Mouse (Mus musculus): ENCODE results near the gene Wdr11. TPM values are rescaled to one million over a fixed set of nuclear protein-coding genes. Genes with fewer than 3 reads are reported as not detected.
A peak's percentile ranks its signal among the peaks of the same experiment; 100 is the strongest.

The Wdr11 gene
- polyA plus RNA-seq, 1 experiment from 2014 or later: 49.2 TPM

DNA sequence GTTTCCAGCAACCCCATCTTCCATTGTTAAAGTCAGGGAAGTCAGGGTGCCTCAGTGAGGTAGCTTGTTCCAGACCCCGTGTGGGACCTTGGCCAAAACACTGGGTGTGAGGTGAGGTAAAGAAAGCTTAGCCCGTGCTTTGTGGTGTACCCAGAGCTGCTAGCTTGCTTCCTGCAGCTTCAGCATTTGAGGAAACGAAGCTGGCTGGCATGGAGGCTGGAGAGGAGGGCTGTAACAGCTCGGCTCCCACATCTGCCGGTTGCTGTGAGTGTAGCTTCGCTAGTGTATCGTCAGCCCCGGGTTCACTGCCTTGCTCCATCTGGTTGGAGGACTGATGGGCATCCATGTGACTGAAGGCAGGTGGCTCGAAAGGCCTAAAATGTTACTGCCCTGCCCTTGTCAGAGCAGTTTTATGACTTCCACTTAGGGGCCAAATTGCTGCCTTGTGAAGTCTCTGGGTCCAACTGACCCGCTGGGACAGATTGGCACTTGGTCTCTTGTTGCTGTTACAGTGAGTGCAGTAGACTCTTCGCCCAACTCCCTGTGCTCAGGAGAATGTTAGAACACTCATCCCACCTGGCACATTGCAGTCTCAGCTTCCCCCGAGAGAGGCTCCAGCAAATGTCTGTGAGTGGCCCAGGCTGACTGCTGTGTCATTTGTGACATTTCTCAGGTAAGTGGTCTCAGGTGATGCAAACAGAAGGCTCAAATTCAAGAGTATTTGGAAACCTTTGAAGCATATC, 44.4 kb downstream of the Wdr11 start:
- Histone ChIP-seq H3K27me3 (no peaks in the 10 kb centered on the region), H3K4me1 (peaks cover 15% of the 10 kb centered on the region; the same call in 1 of the 2 replicates), H3K4me3 (no peak overlapping the region), H3K36me3 (peaks cover 51% of the 10 kb centered on the region), H3K27ac (no peak overlapping the region), H3K9ac (no peak overlapping the region), H3K9me3 (no peaks in the 10 kb centered on the region), H3K4me2 (replicated peaks) (no peak overlapping the region)
- no peak for ATAC-seq (ENCODE audit: insufficient number of reproducible peaks, insufficient read depth, low FRiP score, low TSS enrichment)
- 85% methylated on average over 12 of the region's 12 CpGs for WGBS

DNA sequence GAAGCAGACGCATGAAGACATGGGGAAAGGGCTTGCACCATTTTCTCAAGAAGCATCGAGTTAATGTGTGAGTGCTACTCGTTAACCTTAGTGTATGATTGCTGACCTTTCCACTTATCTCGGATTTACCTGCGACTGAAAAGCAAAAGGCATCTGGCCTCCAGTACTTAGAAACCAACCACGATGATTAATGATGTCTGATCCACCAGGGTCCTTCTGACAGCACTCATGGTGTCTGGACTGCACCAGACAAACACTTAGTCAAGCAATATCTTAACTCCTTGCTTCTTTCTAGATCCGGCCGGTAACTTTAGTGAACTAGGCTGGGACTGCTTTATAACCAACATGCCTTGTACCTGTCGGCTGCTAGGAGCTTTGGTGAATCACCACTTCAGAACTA, 45.3 kb downstream of the Wdr11 start:
- H3K9ac ChIP-seq: no peak overlapping the region
- H3K4me2 ChIP-seq (replicated peaks): no peak overlapping the region
- H3K27me3 ChIP-seq: no peaks in the 10 kb centered on the region
- no peak overlapping the region for H3K27ac ChIP-seq
- peaks cover 42% of the 10 kb centered on the region for H3K36me3 ChIP-seq
- no peaks in the 10 kb centered on the region for H3K9me3 ChIP-seq
- WGBS: 62% methylated on average over 9 of the region's 9 CpGs
- no peak overlapping the region for H3K4me3 ChIP-seq
- ATAC-seq (ENCODE audit: insufficient number of reproducible peaks, insufficient read depth, low FRiP score, low TSS enrichment): no peak
- peaks cover 15% of the 10 kb centered on the region; the same call in 1 of the 2 replicates for H3K4me1 ChIP-seq

DNA sequence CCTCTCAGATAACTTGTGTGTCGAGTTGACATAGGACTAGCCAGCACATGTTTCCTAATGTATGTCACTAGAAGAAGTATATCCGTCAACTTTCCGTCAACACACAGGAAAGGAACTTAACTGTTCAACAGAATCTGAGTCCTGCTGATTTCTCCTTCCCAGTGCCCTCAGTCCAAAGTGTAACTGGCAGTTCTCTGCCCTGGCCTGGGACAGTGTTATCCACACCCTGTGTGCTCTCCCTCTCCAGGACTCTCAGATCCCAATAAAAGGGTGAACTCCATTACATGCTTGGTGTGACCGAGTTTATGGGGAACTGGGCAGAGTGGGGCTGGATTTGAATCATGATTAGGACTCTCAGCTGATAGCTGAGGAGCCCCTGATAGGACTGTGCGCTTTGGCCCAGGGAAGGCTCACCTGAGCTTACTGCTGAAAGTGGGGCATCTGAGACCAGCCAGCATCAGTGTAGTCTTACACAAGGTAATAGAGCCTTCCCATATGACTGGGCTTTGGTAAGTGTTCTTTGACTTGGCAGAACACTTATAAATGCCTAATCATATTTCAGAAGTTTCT, 46.3 kb downstream of the Wdr11 start:
- no peaks in the 10 kb centered on the region for H3K27me3 ChIP-seq
- H3K4me2 ChIP-seq (replicated peaks): no peak overlapping the region
- no peak overlapping the region for H3K4me3 ChIP-seq
- H3K9ac ChIP-seq: no peak overlapping the region
- H3K9me3 ChIP-seq: no peaks in the 10 kb centered on the region
- peaks cover 15% of the 10 kb centered on the region; the same call in 1 of the 2 replicates for H3K4me1 ChIP-seq
- H3K27ac ChIP-seq: no peak overlapping the region
- ATAC-seq (ENCODE audit: insufficient number of reproducible peaks, insufficient read depth, low FRiP score, low TSS enrichment): no peak
- 91% methylated on average over 5 of the region's 5 CpGs for WGBS
- H3K36me3 ChIP-seq: peaks cover 33% of the 10 kb centered on the region

DNA sequence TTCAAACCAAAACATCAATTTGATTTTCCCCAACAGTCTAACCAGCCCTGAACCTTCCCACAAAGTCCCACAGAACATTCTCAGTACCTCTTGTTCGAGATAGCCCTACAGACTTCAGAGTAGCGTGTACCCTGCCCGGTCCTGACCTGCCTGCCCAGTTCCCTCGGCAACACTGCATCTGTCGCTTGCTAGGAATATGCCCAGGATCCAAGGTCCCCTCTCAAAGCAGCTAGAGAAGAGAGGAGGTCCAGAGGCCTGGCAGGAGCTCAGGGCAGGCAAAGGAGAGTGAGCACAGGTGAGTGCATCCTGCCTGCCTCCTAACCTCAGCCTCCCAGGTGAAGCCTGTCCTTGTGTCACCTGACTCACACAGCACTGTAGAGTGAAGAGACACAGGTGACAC, 47.3 kb downstream of the Wdr11 start:
- Histone ChIP-seq H3K27me3 (no peaks in the 10 kb centered on the region), H3K4me1 (peaks cover 15% of the 10 kb centered on the region; the same call in 1 of the 2 replicates), H3K9ac (no peak overlapping the region), H3K27ac (0 out of 2 replicates have a peak overlapping the region, but pooled peaks have one; percentile 58), H3K4me2 (replicated peaks) (no peak overlapping the region), H3K4me3 (no peak overlapping the region), H3K36me3 (peaks cover 23% of the 10 kb centered on the region), H3K9me3 (no peaks in the 10 kb centered on the region)
- ATAC-seq (ENCODE audit: insufficient number of reproducible peaks, insufficient read depth, low FRiP score, low TSS enrichment): no peak
- WGBS: 95% methylated on average over 5 of the region's 5 CpGs

GRCm38 (mm10) chr7:129639833-129640232, 48.2 kb downstream of the Wdr11 start:
- no peak overlapping the region for H3K4me2 ChIP-seq (replicated peaks)
- H3K36me3 ChIP-seq: peaks cover 16% of the 10 kb centered on the region
- no peaks in the 10 kb centered on the region for H3K9me3 ChIP-seq
- H3K4me1 ChIP-seq: peaks cover 15% of the 10 kb centered on the region; the same call in 1 of the 2 replicates
- H3K27ac ChIP-seq: peak overlapping the region; percentile 58; the same call in 1 of the 2 replicates
- H3K4me3 ChIP-seq: no peak overlapping the region
- H3K9ac ChIP-seq: no peak overlapping the region
- no peaks in the 10 kb centered on the region for H3K27me3 ChIP-seq
- no peak for ATAC-seq (ENCODE audit: insufficient number of reproducible peaks, insufficient read depth, low FRiP score, low TSS enrichment)
- WGBS: 38% methylated on average over 6 of the region's 6 CpGs

DNA sequence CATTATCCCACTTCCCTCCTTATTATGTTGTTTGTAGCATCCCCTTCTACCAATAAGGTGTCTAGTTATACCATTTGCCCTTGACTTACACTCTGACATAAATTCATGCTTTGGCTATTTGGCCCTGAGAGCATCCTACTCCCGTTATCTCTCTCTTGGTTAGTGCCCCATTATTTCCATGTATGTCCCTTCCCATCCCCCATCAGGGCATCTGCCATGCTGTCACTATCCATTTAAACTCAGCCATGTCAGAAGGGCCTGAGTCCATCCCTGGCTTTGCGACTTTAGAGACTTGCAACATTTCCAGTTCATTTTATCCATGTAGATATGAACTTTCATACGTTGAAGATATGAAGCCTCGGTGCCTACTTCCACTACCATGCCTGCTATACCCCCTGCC, 51.6 kb downstream of the Wdr11 start:
- Histone ChIP-seq H3K36me3 (no peaks in the 10 kb centered on the region), H3K9me3 (no peaks in the 10 kb centered on the region), H3K27me3 (no peaks in the 10 kb centered on the region), H3K27ac (no peak overlapping the region), H3K4me2 (replicated peaks) (no peak overlapping the region), H3K4me1 (peaks cover 15% of the 10 kb centered on the region; the same call in 1 of the 2 replicates), H3K9ac (no peak overlapping the region), H3K4me3 (no peak overlapping the region)
- no peak for ATAC-seq (ENCODE audit: insufficient number of reproducible peaks, insufficient read depth, low FRiP score, low TSS enrichment)
- WGBS: 92% methylated on average over 4 of the region's 4 CpGs

- H3K4me1 ChIP-seq: peaks cover 6% of the 10 kb centered on the region; the same call in 1 of the 2 replicates
These were observed 56.1 kb downstream of the Wdr11 start for GRCm38 (mm10) chr7:129647798-129648197.

DNA sequence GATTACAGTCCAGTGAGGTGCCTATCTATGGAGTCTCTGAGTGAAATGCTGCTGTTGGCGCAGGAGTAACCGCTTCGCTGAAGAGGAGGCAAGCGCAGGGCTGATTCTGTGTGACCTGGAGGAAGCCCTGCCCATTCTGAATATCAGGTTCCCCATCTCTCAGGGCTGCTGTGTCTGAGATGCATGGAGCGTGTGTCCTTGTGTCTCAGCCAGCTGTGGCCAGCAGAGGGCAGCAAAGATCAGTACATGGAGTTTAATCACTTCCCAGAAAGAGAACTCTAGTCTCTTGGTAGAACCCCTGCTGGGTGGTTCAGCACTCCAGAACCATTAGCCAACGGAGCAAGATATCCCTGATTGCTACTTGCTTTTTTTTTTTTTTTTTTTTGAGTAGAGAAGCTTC, 57.3 kb downstream of the Wdr11 start:
- no peaks in the 10 kb centered on the region for H3K27me3 ChIP-seq
- H3K9me3 ChIP-seq: no peaks in the 10 kb centered on the region
- 0 out of 2 replicates have a peak overlapping the region, but pooled peaks have one; percentile 8 for H3K4me2 ChIP-seq (replicated peaks)
- H3K4me3 ChIP-seq: no peak overlapping the region
- WGBS: 4% methylated on average over 6 of the region's 6 CpGs
- ATAC-seq (ENCODE audit: insufficient number of reproducible peaks, insufficient read depth, low FRiP score, low TSS enrichment): no peak
- H3K4me1 ChIP-seq: peaks cover 13% of the 10 kb centered on the region
- H3K9ac ChIP-seq: no peak overlapping the region
- H3K27ac ChIP-seq: no peak overlapping the region
- no peaks in the 10 kb centered on the region for H3K36me3 ChIP-seq

More at GRCm38 (mm10) chr7:129647798-129648197, 56.1 kb downstream of the Wdr11 start:
- Histone ChIP-seq H3K27me3 (no peaks in the 10 kb centered on the region), H3K27ac (no peak overlapping the region), H3K36me3 (no peaks in the 10 kb centered on the region), H3K4me3 (no peak overlapping the region), H3K4me2 (replicated peaks) (no peak overlapping the region), H3K9me3 (no peaks in the 10 kb centered on the region), H3K9ac (no peak overlapping the region)
- 82% methylated on average over 7 of the region's 7 CpGs for WGBS
- no peak for ATAC-seq (ENCODE audit: insufficient number of reproducible peaks, insufficient read depth, low FRiP score, low TSS enrichment)

DNA sequence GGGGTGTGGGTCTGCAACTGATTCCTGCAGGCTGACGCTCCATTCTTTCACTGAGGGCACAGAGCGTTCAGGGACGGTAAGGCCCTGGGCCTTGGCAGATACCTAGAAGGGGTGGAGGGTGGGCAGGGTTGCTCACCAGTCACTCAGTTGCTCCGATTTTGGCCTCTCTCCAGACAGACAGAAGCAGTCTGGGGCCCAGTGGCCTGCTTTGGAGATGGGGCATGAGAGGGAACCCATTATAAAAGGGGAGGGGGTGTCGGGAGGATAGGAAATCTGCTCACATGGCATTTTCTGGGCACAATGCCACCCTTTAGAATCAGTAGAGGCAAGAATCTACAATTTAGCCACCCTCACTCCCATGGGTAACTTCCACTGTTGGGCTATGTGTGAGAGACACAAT, 59.1 kb downstream of the Wdr11 start:
- Histone ChIP-seq H3K9ac (no peak overlapping the region), H3K9me3 (no peaks in the 10 kb centered on the region), H3K36me3 (no peaks in the 10 kb centered on the region), H3K4me1 (peaks cover 22% of the 10 kb centered on the region), H3K4me2 (replicated peaks) (no peak overlapping the region), H3K27me3 (no peaks in the 10 kb centered on the region), H3K4me3 (no peak overlapping the region), H3K27ac (peak overlapping the region; percentile 26; the same call in 1 of the 2 replicates)
- WGBS: 89% methylated on average over 5 of the region's 5 CpGs
- ATAC-seq (ENCODE audit: insufficient number of reproducible peaks, insufficient read depth, low FRiP score, low TSS enrichment): no peak

GRCm38 (mm10) chr7:129651781-129652180, 60.1 kb downstream of the Wdr11 start:
- Histone ChIP-seq H3K27me3 (no peaks in the 10 kb centered on the region), H3K9me3 (no peaks in the 10 kb centered on the region), H3K4me1 (peaks cover 31% of the 10 kb centered on the region), H3K9ac (no peak overlapping the region), H3K36me3 (no peaks in the 10 kb centered on the region), H3K27ac (no peak overlapping the region), H3K4me3 (no peak overlapping the region), H3K4me2 (replicated peaks) (no peak overlapping the region)
- WGBS: 56% methylated on average over 7 of the region's 7 CpGs
- no peak for ATAC-seq (ENCODE audit: insufficient number of reproducible peaks, insufficient read depth, low FRiP score, low TSS enrichment)

GRCm38 (mm10) chr7:129652901-129653460, 61.3 kb downstream of the Wdr11 start:
- WGBS: 31% methylated on average over 9 of the region's 9 CpGs
- H3K9ac ChIP-seq: no peak overlapping the region
- no peaks in the 10 kb centered on the region for H3K36me3 ChIP-seq
- H3K27ac ChIP-seq: no peak overlapping the region
- ATAC-seq (ENCODE audit: insufficient number of reproducible peaks, insufficient read depth, low FRiP score, low TSS enrichment): no peak
- no peak overlapping the region for H3K4me2 ChIP-seq (replicated peaks)
- no peak overlapping the region for H3K4me3 ChIP-seq
- no peaks in the 10 kb centered on the region for H3K9me3 ChIP-seq
- H3K27me3 ChIP-seq: no peaks in the 10 kb centered on the region
- peaks cover 37% of the 10 kb centered on the region for H3K4me1 ChIP-seq

All from embryonic facial prominence, embryonic 12.5 days (tissue).